Mouse (Mus musculus) CH12.LX (cell line): ENCODE measurements at regions not wholly inside any gene's neighbourhood (a gene's known extent, or its start where the extent isn't known, plus 50 kb on each side); places are given as distances from the start of the nearest gene placed in this dataset.

Experiments
- DNase-seq: peaks from one replicate; pipeline ENCODE4 v3.0.0-alpha.2; 2013; ENCODE audit errors: extremely low read depth
- H3K27ac ChIP-seq: 2 replicates; pipeline ENCODE4 v1.5.1; 2012; ENCODE audit warnings: low read depth, mild to moderate bottlenecking, control low read depth, moderate library complexity; ENCODE audit not compliant: insufficient read depth
- H3K27me3 ChIP-seq: replicated peaks from 2 replicates; pipeline ENCODE3; 2012; ENCODE audit warnings: inconsistent platforms
- H3K36me3 ChIP-seq, 2 experiments: replicated peaks in 1 of 2; 2 replicates each; pipeline versions ENCODE3 to v1.6.1; 2012; ENCODE audit warnings: inconsistent platforms in 1 of 2, low read length in 1 of 2, mild to moderate bottlenecking in 1 of 2, mixed read lengths in 1 of 2, moderate library complexity in 1 of 2; ENCODE audit not compliant: control insufficient read depth in 1 of 2, insufficient read depth in 1 of 2
- H3K4me1 ChIP-seq, 2 experiments: 2 replicates each; pipeline ENCODE4 v1.6.1; 2012; ENCODE audit warnings: inconsistent platforms in 1 of 2, moderate library complexity in 1 of 2; ENCODE audit not compliant: insufficient read depth in 2 of 2, control insufficient read depth in 1 of 2
- H3K4me2 ChIP-seq: 2 replicates; pipeline ENCODE4 v1.6.1; 2012; ENCODE audit warnings: low read depth, mild to moderate bottlenecking, control low read depth; ENCODE audit not compliant: poor library complexity, insufficient read depth, severe bottlenecking
- H3K4me3 ChIP-seq, 3 experiments: fragments of 150-350 bp in 1 of 3; sonication (generic) in 1 of 3; replicated peaks in 1 of 3; 2 replicates each; pipeline versions ENCODE3 to v1.5.1; 2011 to 2012; ENCODE audit warnings: low read depth in 2 of 3, low read length in 2 of 3, mild to moderate bottlenecking in 2 of 3, moderate library complexity in 2 of 3, control low read depth in 1 of 3, improper control_type of control experiment in 1 of 3, inconsistent platforms in 1 of 3, mixed read lengths in 1 of 3; ENCODE audit not compliant: poor library complexity in 1 of 3
- H3K79me2 ChIP-seq: replicated peaks from 2 replicates; pipeline ENCODE4 v1.6.1; 2012; ENCODE audit warnings: mild to moderate bottlenecking, moderate library complexity; ENCODE audit not compliant: control insufficient read depth, poor library complexity, insufficient read depth, severe bottlenecking; ENCODE audit errors: extremely low read depth
- H3K9ac ChIP-seq: 2 replicates; pipeline ENCODE4 v1.6.1; 2012; ENCODE audit warnings: low read depth, mild to moderate bottlenecking, control low read depth, moderate library complexity; ENCODE audit not compliant: insufficient read depth
- H3K9me3 ChIP-seq: replicated peaks from 2 replicates; pipeline ENCODE3; 2012; ENCODE audit warnings: low read length, inconsistent platforms, mixed read lengths
- BHLHE40 ChIP-seq: IDR thresholded peaks from 2 replicates; pipeline ENCODE4 v1.6.1; 2011; ENCODE audit warnings: mild to moderate bottlenecking, low read depth, low read length, improper control_type of control experiment
- CHD2 ChIP-seq: IDR thresholded peaks from 2 replicates; pipeline ENCODE4 v1.6.1; 2011; ENCODE audit warnings: low read length, improper control_type of control experiment
- EP300 ChIP-seq: IDR thresholded peaks from 2 replicates; pipeline ENCODE4 v1.6.1; 2011; ENCODE audit warnings: low read length, improper control_type of control experiment
- GABPA ChIP-seq: IDR thresholded peaks from 2 replicates; pipeline ENCODE4 v1.6.1; 2012; ENCODE audit warnings: low read depth, low read length, improper control_type of control experiment, inconsistent platforms; ENCODE audit not compliant: insufficient replicate concordance
- JUND ChIP-seq: conservative IDR thresholded peaks from 2 replicates; pipeline ENCODE4 v1.6.1; 2011; ENCODE audit warnings: low read depth, low read length, improper control_type of control experiment
- MAZ ChIP-seq: IDR thresholded peaks from 2 replicates; pipeline ENCODE4 v1.6.1; 2012; ENCODE audit warnings: low read depth, mild to moderate bottlenecking, inconsistent platforms, low read length, improper control_type of control experiment, moderate library complexity
- MEF2A ChIP-seq: IDR thresholded peaks from 2 replicates; pipeline ENCODE4 v1.6.1; 2014; ENCODE audit warnings: low read depth, mild to moderate bottlenecking, inconsistent platforms, low read length, improper control_type of control experiment, borderline replicate concordance
- MXI1 ChIP-seq: IDR thresholded peaks from 2 replicates; pipeline ENCODE4 v1.6.1; 2011; ENCODE audit warnings: mild to moderate bottlenecking, low read depth, low read length, improper control_type of control experiment
- PAX5 ChIP-seq: IDR thresholded peaks from 2 replicates; pipeline ENCODE4 v1.6.1; 2012; ENCODE audit warnings: low read length, inconsistent platforms, mixed read lengths
- POLR2A ChIP-seq: IDR thresholded peaks from 2 replicates; pipeline ENCODE4 v1.6.1; 2011; ENCODE audit warnings: low read depth, mild to moderate bottlenecking, improper control_type of control experiment, low read length
- POLR2AphosphoS2 ChIP-seq: IDR thresholded peaks from 2 replicates; pipeline ENCODE4 v1.6.1; 2011; ENCODE audit warnings: low read depth, low read length, improper control_type of control experiment
- SMC3 ChIP-seq: IDR thresholded peaks from 2 replicates; pipeline ENCODE4 v1.6.1; 2011; ENCODE audit warnings: low read depth, low read length, improper control_type of control experiment
- TCF12 ChIP-seq: IDR thresholded peaks from 2 replicates; pipeline ENCODE4 v1.6.1; 2014; ENCODE audit warnings: low read depth, mild to moderate bottlenecking, inconsistent platforms, low read length, improper control_type of control experiment
- ZC3H11A ChIP-seq: IDR thresholded peaks from 2 replicates; pipeline ENCODE4 v1.6.1; 2012; ENCODE audit warnings: low read depth, mild to moderate bottlenecking, inconsistent platforms, low read length, improper control_type of control experiment
- ZMIZ1 ChIP-seq: IDR thresholded peaks from 2 replicates; pipeline ENCODE4 v1.6.1; 2012; ENCODE audit warnings: low read depth, mild to moderate bottlenecking, inconsistent platforms, low read length, improper control_type of control experiment
- ZNF384 ChIP-seq: IDR thresholded peaks from 2 replicates; pipeline ENCODE4 v1.6.1; 2012; ENCODE audit warnings: low read depth, low read length, improper control_type of control experiment, inconsistent platforms
- dilution Hi-C: fragments of 300-500 bp; cut with MboI; formaldehyde crosslinking; loops from 2 replicates; pipeline ENCODE4 v1.14.3; 2020; ENCODE audit warnings: low sequenced_read_pairs; ENCODE audit not compliant: extremely low pct_unique_long_range_greater_than_20kb, extremely low pct_ligation_motif_present
- in situ Hi-C: fragments of 300-500 bp; cut with MboI; formaldehyde crosslinking; loops from 3 replicates; pipeline ENCODE4 v1.14.3; 2019; ENCODE audit warnings: low sequenced_read_pairs, low pct_ligation_motif_present, low pct_unique_long_range_greater_than_20kb, mixed read lengths

- peak; percentile 15; the same call in 1 of the 2 replicates for TF ChIP-seq SMC3
Measured at GRCm38 (mm10) chr16:93019800-93020555, 194.0 kb upstream of the Runx1 start (continued).

GRCm38 (mm10) chr16:93018766-93019165 is 192.8 kb upstream of the Runx1 start:
- H3K4me3 ChIP-seq, result no peak overlapping the region
- no peaks in the 10 kb centered on the region for H3K27me3 ChIP-seq
- H3K4me1 ChIP-seq, result peaks cover 29 to 63% of the 10 kb centered on the region in 2 experiments
- H3K79me2 ChIP-seq, result no peaks in the 10 kb centered on the region
- TF ChIP-seq MXI1 (0 out of 2 replicates have a peak, but pooled peaks have one; percentile 25), ZC3H11A (no peak), PAX5 (no peak), BHLHE40 (peak; percentile 54; the same call in 1 of the 2 replicates)
- DNase-seq, result no peak
- peaks cover 0 to 6% of the 10 kb centered on the region in 2 experiments for H3K36me3 ChIP-seq
- dilution Hi-C loops, result no loop called here
- in situ Hi-C loops, result no loop called here
- H3K4me2 ChIP-seq, result no peak overlapping the region
- no peak overlapping the region for H3K9ac ChIP-seq
- no peaks in the 10 kb centered on the region for H3K9me3 ChIP-seq
- no peak overlapping the region for H3K27ac ChIP-seq

- H3K9me3 ChIP-seq, result no peaks in the 10 kb centered on the region
- no peak overlapping the region for H3K4me3 ChIP-seq
- DNase-seq, result no peak
- H3K79me2 ChIP-seq, result no peaks in the 10 kb centered on the region
- dilution Hi-C loops, result no loop called here
- H3K36me3 ChIP-seq, result peaks cover 0 to 6% of the 10 kb centered on the region in 2 experiments
- H3K4me1 ChIP-seq, result peaks cover 29 to 54% of the 10 kb centered on the region in 2 experiments
- no peak overlapping the region for H3K27ac ChIP-seq
- H3K9ac ChIP-seq, result no peak overlapping the region
- no peaks in the 10 kb centered on the region for H3K27me3 ChIP-seq
- TF ChIP-seq POLR2AphosphoS2 (no peak), JUND (no peak), GABPA (no peak), ZMIZ1 (no peak), TCF12 (no peak), CHD2 (no peak), MAZ (no peak), MEF2A (no peak), POLR2A (no peak), ZNF384 (no peak), PAX5 (no peak), MXI1 (no peak), EP300 (no peak)
- TF ChIP-seq, all 38 proteins: peak for 0
- H3K4me2 ChIP-seq, result no peak overlapping the region
- in situ Hi-C loops, result no loop called here
Measured at GRCm38 (mm10) chr16:93017025-93017424, 191.1 kb upstream of the Runx1 start.
